Mouse (Mus musculus): ENCODE results near the gene Lipn. TPM values are rescaled to one million over a fixed set of nuclear protein-coding genes. Genes with fewer than 3 reads are reported as not detected.

The Lipn gene
- polyA plus RNA-seq, 1 experiment from 2014 or later = not detected

GRCm38 (mm10) chr19:34074239-34074638, 7.1 kb downstream of the Lipn start:
- H3K27ac ChIP-seq (ENCODE audit: low read depth, low read length) = no peak overlapping the region
- H3K4me3 ChIP-seq (ENCODE audit: low read depth, low read length) = no peak overlapping the region
- no peaks in the 10 kb centered on the region for H3K9me3 ChIP-seq (ENCODE audit: control insufficient read depth, low read length)
- H3K9ac ChIP-seq (ENCODE audit: low read length) = no peak overlapping the region
- no peak overlapping the region for H3K4me2 ChIP-seq
- no peaks in the 10 kb centered on the region for H3K36me3 ChIP-seq (ENCODE audit: control insufficient read depth, insufficient read depth, low read length)
- DNase-seq (ENCODE audit: low spot score, missing footprints) (no peak), ATAC-seq (ENCODE audit: low FRiP score) (no peak)
- H3K4me1 ChIP-seq (ENCODE audit: control insufficient read depth, insufficient read depth, low read length) = no peaks in the 10 kb centered on the region
- H3K27me3 ChIP-seq (ENCODE audit: control insufficient read depth, insufficient read depth, low read length) = no peaks in the 10 kb centered on the region

GRCm38 (mm10) chr19:34078130-34078529, 11.0 kb downstream of the Lipn start:
- Histone ChIP-seq H3K27ac (ENCODE audit: low read depth, low read length) (no peak overlapping the region), H3K9me3 (ENCODE audit: control insufficient read depth, low read length) (no peaks in the 10 kb centered on the region), H3K4me3 (ENCODE audit: low read depth, low read length) (no peak overlapping the region), H3K4me1 (ENCODE audit: control insufficient read depth, insufficient read depth, low read length) (no peaks in the 10 kb centered on the region), H3K4me2 (no peak overlapping the region), H3K36me3 (ENCODE audit: control insufficient read depth, insufficient read depth, low read length) (no peaks in the 10 kb centered on the region), H3K9ac (ENCODE audit: low read length) (no peak overlapping the region), H3K27me3 (ENCODE audit: control insufficient read depth, insufficient read depth, low read length) (no peaks in the 10 kb centered on the region)
- 83% methylated on average over 2 of the region's 2 CpGs for WGBS
- DNase-seq (ENCODE audit: low spot score, missing footprints) = no peak
- ATAC-seq (ENCODE audit: low FRiP score) = no peak

- H3K4me3 ChIP-seq (ENCODE audit: low read depth, low read length) = no peak overlapping the region
- H3K4me1 ChIP-seq (ENCODE audit: control insufficient read depth, insufficient read depth, low read length) = no peaks in the 10 kb centered on the region
- DNase-seq (ENCODE audit: low spot score, missing footprints) (no peak), ATAC-seq (ENCODE audit: low FRiP score) (no peak)
- no peak overlapping the region for H3K27ac ChIP-seq (ENCODE audit: low read depth, low read length)
- H3K27me3 ChIP-seq (ENCODE audit: control insufficient read depth, insufficient read depth, low read length) = no peaks in the 10 kb centered on the region
- WGBS = 88% methylated on average over 3 of the region's 3 CpGs
- H3K9ac ChIP-seq (ENCODE audit: low read length) = no peak overlapping the region
- H3K4me2 ChIP-seq = no peak overlapping the region
- H3K9me3 ChIP-seq (ENCODE audit: control insufficient read depth, low read length) = no peaks in the 10 kb centered on the region
- H3K36me3 ChIP-seq (ENCODE audit: control insufficient read depth, insufficient read depth, low read length) = no peaks in the 10 kb centered on the region
Measured at GRCm38 (mm10) chr19:34089011-34089680, 22.0 kb downstream of the Lipn start.

GRCm38 (mm10) chr19:34095381-34095780, 28.2 kb downstream of the Lipn start:
- no peaks in the 10 kb centered on the region for H3K36me3 ChIP-seq (ENCODE audit: control insufficient read depth, insufficient read depth, low read length)
- no peak overlapping the region for H3K27ac ChIP-seq (ENCODE audit: low read depth, low read length)
- no peak overlapping the region for H3K4me3 ChIP-seq (ENCODE audit: low read depth, low read length)
- no peak overlapping the region for H3K9ac ChIP-seq (ENCODE audit: low read length)
- ATAC-seq (ENCODE audit: low FRiP score) = no peak
- no peaks in the 10 kb centered on the region for H3K9me3 ChIP-seq (ENCODE audit: control insufficient read depth, low read length)
- no peak overlapping the region for H3K4me2 ChIP-seq
- no peaks in the 10 kb centered on the region for H3K27me3 ChIP-seq (ENCODE audit: control insufficient read depth, insufficient read depth, low read length)
- no peak for DNase-seq (ENCODE audit: low spot score, missing footprints)
- WGBS = 86% methylated on average over 5 of the region's 5 CpGs
- no peaks in the 10 kb centered on the region for H3K4me1 ChIP-seq (ENCODE audit: control insufficient read depth, insufficient read depth, low read length)

- ATAC-seq (ENCODE audit: low FRiP score) (no peak), DNase-seq (ENCODE audit: low spot score, missing footprints) (no peak)
- Histone ChIP-seq H3K27me3 (ENCODE audit: control insufficient read depth, insufficient read depth, low read length) (no peaks in the 10 kb centered on the region), H3K36me3 (ENCODE audit: control insufficient read depth, insufficient read depth, low read length) (no peaks in the 10 kb centered on the region), H3K4me2 (no peak overlapping the region), H3K4me3 (ENCODE audit: low read depth, low read length) (no peak overlapping the region), H3K9me3 (ENCODE audit: control insufficient read depth, low read length) (no peaks in the 10 kb centered on the region), H3K9ac (ENCODE audit: low read length) (no peak overlapping the region), H3K27ac (ENCODE audit: low read depth, low read length) (no peak overlapping the region), H3K4me1 (ENCODE audit: control insufficient read depth, insufficient read depth, low read length) (no peaks in the 10 kb centered on the region)
- 85% methylated on average over 1 of the region's 1 CpGs for WGBS
Measured at GRCm38 (mm10) chr19:34096228-34096627, 29.1 kb downstream of the Lipn start.

- no peak within 1 kb of the TSS for H3K27ac ChIP-seq (ENCODE audit: low read depth, low read length)
- no peak within 1 kb of the TSS for H3K4me3 ChIP-seq (ENCODE audit: low read depth, low read length)
- ATAC-seq (ENCODE audit: low FRiP score) (no peak), DNase-seq (ENCODE audit: low spot score, missing footprints) (no peak)
- H3K4me1 ChIP-seq (ENCODE audit: control insufficient read depth, insufficient read depth, low read length) = no peaks in the 10 kb centered on the region
- no peaks in the 10 kb centered on the region for H3K27me3 ChIP-seq (ENCODE audit: control insufficient read depth, insufficient read depth, low read length)
- H3K9ac ChIP-seq (ENCODE audit: low read length) = no peak within 1 kb of the TSS
- 82% methylated on average over 4 of the region's 4 CpGs for WGBS
- no peaks in the 10 kb centered on the region for H3K36me3 ChIP-seq (ENCODE audit: control insufficient read depth, insufficient read depth, low read length)
- no peak within 1 kb of the TSS for H3K4me2 ChIP-seq
- H3K9me3 ChIP-seq (ENCODE audit: control insufficient read depth, low read length) = no peaks in the 10 kb centered on the region
Measured at GRCm38 (mm10) chr19:34100633-34101032, 33.5 kb downstream of the Lipn start, which contains the start of gene Lipm. TSS of gene Lipm (plus strand) at chr19:34100933.

- Histone ChIP-seq H3K27me3 (ENCODE audit: control insufficient read depth, insufficient read depth, low read length) (no peaks in the 10 kb centered on the region), H3K4me2 (no peak overlapping the region), H3K4me1 (ENCODE audit: control insufficient read depth, insufficient read depth, low read length) (no peaks in the 10 kb centered on the region), H3K27ac (ENCODE audit: low read depth, low read length) (no peak overlapping the region), H3K4me3 (ENCODE audit: low read depth, low read length) (no peak overlapping the region), H3K36me3 (ENCODE audit: control insufficient read depth, insufficient read depth, low read length) (no peaks in the 10 kb centered on the region), H3K9me3 (ENCODE audit: control insufficient read depth, low read length) (no peaks in the 10 kb centered on the region), H3K9ac (ENCODE audit: low read length) (no peak overlapping the region)
- DNase-seq (ENCODE audit: low spot score, missing footprints) = no peak
- ATAC-seq (ENCODE audit: low FRiP score) = no peak
- WGBS = 92% methylated on average over 7 of the region's 7 CpGs
Measured at GRCm38 (mm10) chr19:34101888-34102287, 34.7 kb downstream of the Lipn start.

GRCm38 (mm10) chr19:34104841-34105240, 37.7 kb downstream of the Lipn start:
- Histone ChIP-seq H3K9me3 (ENCODE audit: control insufficient read depth, low read length) (no peaks in the 10 kb centered on the region), H3K36me3 (ENCODE audit: control insufficient read depth, insufficient read depth, low read length) (no peaks in the 10 kb centered on the region), H3K9ac (ENCODE audit: low read length) (no peak overlapping the region), H3K27ac (ENCODE audit: low read depth, low read length) (no peak overlapping the region), H3K27me3 (ENCODE audit: control insufficient read depth, insufficient read depth, low read length) (no peaks in the 10 kb centered on the region), H3K4me1 (ENCODE audit: control insufficient read depth, insufficient read depth, low read length) (no peaks in the 10 kb centered on the region), H3K4me2 (no peak overlapping the region), H3K4me3 (ENCODE audit: low read depth, low read length) (no peak overlapping the region)
- DNase-seq (ENCODE audit: low spot score, missing footprints) = no peak
- no peak for ATAC-seq (ENCODE audit: low FRiP score)
- WGBS = 91% methylated on average over 3 of the region's 3 CpGs

GRCm38 (mm10) chr19:34119102-34119501, 51.9 kb downstream of the Lipn start:
- no peak overlapping the region for H3K27ac ChIP-seq (ENCODE audit: low read depth, low read length)
- 90% methylated on average over 1 of the region's 1 CpGs for WGBS
- H3K4me1 ChIP-seq (ENCODE audit: control insufficient read depth, insufficient read depth, low read length) = no peaks in the 10 kb centered on the region
- DNase-seq (ENCODE audit: low spot score, missing footprints) (no peak), ATAC-seq (ENCODE audit: low FRiP score) (no peak)
- no peak overlapping the region for H3K4me2 ChIP-seq
- H3K36me3 ChIP-seq (ENCODE audit: control insufficient read depth, insufficient read depth, low read length) = no peaks in the 10 kb centered on the region
- H3K9me3 ChIP-seq (ENCODE audit: control insufficient read depth, low read length) = no peaks in the 10 kb centered on the region
- H3K27me3 ChIP-seq (ENCODE audit: control insufficient read depth, insufficient read depth, low read length) = no peaks in the 10 kb centered on the region
- H3K9ac ChIP-seq (ENCODE audit: low read length) = no peak overlapping the region
- no peak overlapping the region for H3K4me3 ChIP-seq (ENCODE audit: low read depth, low read length)
